Mouse (Mus musculus) embryonic stem cell, embryonic (primary cell): ENCODE measurements at regions not wholly inside any gene's neighbourhood (a gene's known extent, or its start where the extent isn't known, plus 50 kb on each side); places are given as distances from the start of the nearest gene placed in this dataset.

Experiments
- CTCF ChIA-PET, 4 experiments: fragments of 300-600 bp in 2 of 4; fragments of 350-600 bp in 2 of 4; sonication (Branson Sonifier 250); formaldehyde crosslinking; loops; one replicate each; lab custom pipeline; 2022; ENCODE audit warnings: inconsistent platforms in 2 of 4; lab: Charles Lee
- POLR2A ChIA-PET, 4 experiments: fragments of 300-600 bp in 2 of 4; fragments of 350-600 bp in 2 of 4; sonication (Branson Sonifier 250); formaldehyde crosslinking; loops; one replicate each; lab custom pipeline; 2022; ENCODE audit warnings: antibody characterized with exemption in 4 of 4, inconsistent platforms in 1 of 4; lab: Charles Lee

- CTCF ChIA-PET: no interaction called here
- POLR2A ChIA-PET: no interaction called here
Measured at GRCm38 (mm10) chr1:113284122-113284521, 1419.4 kb upstream of the Dsel start.

GRCm38 (mm10) chr1:113259421-113259820 lies 1394.7 kb upstream of the Dsel start:
- CTCF ChIA-PET: no interaction called here
- POLR2A ChIA-PET: no interaction called here

GRCm38 (mm10) chr1:113247325-113247724 lies 1382.6 kb upstream of the Dsel start:
- CTCF ChIA-PET: interaction anchor here in 1 of 4 experiments (0.6 to 1.1 kb wide), 5 partner anchors 9 to 1659 kb away, joined by 3 read pairs; no protein-coding TSS in a partner anchor
- POLR2A ChIA-PET: no interaction called here

- CTCF ChIA-PET: no interaction called here
- POLR2A ChIA-PET: no interaction called here
Measured at GRCm38 (mm10) chr1:113210095-113210494, 1345.4 kb upstream of the Dsel start.

- POLR2A ChIA-PET: no interaction called here
- CTCF ChIA-PET: no interaction called here
Measured at GRCm38 (mm10) chr1:113204019-113204418, 1339.3 kb upstream of the Dsel start.

GRCm38 (mm10) chr1:113194116-113194812 lies 1329.5 kb upstream of the Dsel start:
- ChIA-PET POLR2A (no interaction called here), CTCF (no interaction called here)

GRCm38 (mm10) chr1:113163173-113163572 lies 1298.5 kb upstream of the Dsel start:
- CTCF ChIA-PET: no interaction called here
- POLR2A ChIA-PET: no interaction called here
